Mouse (Mus musculus) adrenal gland, adult 8-10 months (tissue): ENCODE measurements around the gene Olfr181. TPM values are rescaled to one million over a fixed set of nuclear protein-coding genes. Genes with fewer than 3 reads are reported as not detected.

ENCODE experiments used
- DNase-seq: peaks from one replicate; pipeline ENCODE4 v3.0.0; 2022
- total RNA-seq, 4 experiments: library from RNA; stranded (reverse); gene quantifications; 2 replicates each; pipeline ENCODE4 v1.2.4; 2022

Gene Olfr181
- not detected for total RNA-seq

DNA sequence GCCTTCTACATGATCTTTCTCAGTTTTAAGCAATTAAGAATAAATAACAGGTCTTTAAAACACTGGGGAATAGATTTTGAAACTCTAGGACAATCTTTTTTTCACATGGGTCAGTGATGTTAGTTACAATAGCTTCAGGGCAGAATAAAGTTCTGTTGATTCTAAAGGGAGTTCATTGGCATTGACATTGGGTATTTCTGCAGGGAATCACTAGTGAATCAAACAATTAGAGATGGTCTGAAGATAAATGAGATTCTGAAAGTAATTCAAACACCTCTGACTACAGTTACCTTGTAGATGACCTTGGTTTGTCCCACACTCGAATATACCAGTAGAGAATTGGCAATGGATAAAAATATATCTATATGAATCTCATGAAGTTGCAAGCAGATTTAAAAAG, at the start of gene Olfr181:
Olfr181 (minus strand) TSS at position 101 of the 400 bp plus-strand sequence.
- DNase-seq, result no peak

DNA sequence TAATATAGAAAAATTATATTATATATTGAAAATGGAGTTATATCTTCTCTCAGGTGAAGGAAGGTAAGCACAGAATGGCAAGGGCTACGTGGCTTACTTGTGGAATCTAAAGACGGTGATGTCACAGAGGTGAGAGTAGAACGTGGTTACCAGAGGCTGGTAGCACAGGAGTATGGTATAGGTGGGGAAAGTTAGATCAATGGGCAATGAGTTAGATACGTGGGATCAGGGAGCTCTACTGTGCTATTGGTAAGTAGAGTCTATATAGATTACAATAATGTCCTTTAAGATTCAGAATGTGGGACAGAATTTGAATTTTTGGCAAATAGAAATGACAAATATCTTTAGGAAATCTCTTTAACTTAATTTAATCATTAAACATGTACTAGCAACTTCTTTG, 737 bp upstream of the Olfr181 start, which contains the start of gene Olfr180:
Olfr180 (minus strand) TSS at position 101 of the 400 bp plus-strand sequence.
- DNase-seq, result no peak

GRCm38 (mm10) chr16:58891963-58892362, 36.6 kb downstream of the Olfr181 start, which contains the start of gene Olfr178:
Gene Olfr178 (minus strand): TSS chr16:58892063.
- no peak for DNase-seq

- DNase-seq, result no peak
Measured at GRCm38 (mm10) chr16:58884416-58884815, 44.1 kb downstream of the Olfr181 start.

Other genes starting within 250 kb of the Olfr181 start
- not detected for gene Gpr15, start 209.7 kb downstream of the Olfr181 start, total RNA-seq
- gene Cldnd1, start 200.8 kb downstream of the Olfr181 start, total RNA-seq, result 10 to 100 TPM; 47.0 to 70.2 (median 58.4) TPM
- gene Olfr172, start 165.6 kb downstream of the Olfr181 start, total RNA-seq, result not detected
- gene Olfr173, start 128.5 kb downstream of the Olfr181 start, total RNA-seq, result not detected
- not detected for gene Olfr175-ps1, start 102.0 kb downstream of the Olfr181 start, total RNA-seq
- gene Olfr177, start 54.0 kb downstream of the Olfr181 start, total RNA-seq, result not detected
- not detected for gene Olfr178, start 36.7 kb downstream of the Olfr181 start, total RNA-seq
- gene Olfr180, start 637 bp upstream of the Olfr181 start, total RNA-seq, result not detected
- not detected for gene Olfr183, start 66.6 kb upstream of the Olfr181 start, total RNA-seq
- not detected for gene Olfr186, start 101.5 kb upstream of the Olfr181 start, total RNA-seq
- not detected for gene Olfr187, start 111.0 kb upstream of the Olfr181 start, total RNA-seq
- not detected for gene Olfr190, start 149.2 kb upstream of the Olfr181 start, total RNA-seq
- not detected for gene Olfr191, start 161.1 kb upstream of the Olfr181 start, total RNA-seq
- not detected for gene Olfr193, start 183.1 kb upstream of the Olfr181 start, total RNA-seq
- gene Olfr194, start 192.3 kb upstream of the Olfr181 start, total RNA-seq, result not detected
- not detected for gene Olfr195, start 218.3 kb upstream of the Olfr181 start, total RNA-seq
- gene Olfr196, start 241.7 kb upstream of the Olfr181 start, total RNA-seq, result not detected